In the genomic region with DNA sequence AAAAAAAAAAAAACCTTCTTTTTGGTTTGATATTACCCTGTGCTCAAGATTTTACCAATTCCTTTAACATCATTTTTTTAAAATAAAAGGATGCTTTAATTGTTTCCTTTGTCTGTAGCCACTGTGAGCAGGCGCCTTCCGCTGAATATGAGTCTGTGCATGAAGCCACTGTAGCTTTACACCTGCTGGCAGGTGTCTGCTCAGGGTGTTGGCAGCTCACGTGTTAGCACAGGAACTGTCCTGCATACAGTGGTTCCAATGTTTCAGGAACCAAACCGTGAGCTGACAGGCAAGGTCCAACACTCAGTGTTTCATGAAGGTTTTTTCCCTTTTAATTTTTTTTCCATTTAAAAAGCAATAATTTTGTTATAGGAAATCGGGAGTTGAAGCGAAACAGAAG, we compare ENCODE assay signal across 34 mouse cellular contexts.
"Had no signal": no experiment of that assay in that cellular context is flagged by ENCODE, and none has a peak within 500 bp of the region (broad histone marks: within the 10 kb centered on the region; RNA-seq: fewer than 3 reads in every experiment).

No protein-coding gene starts in this region.

- H3K4me3 ChIP-seq: heart, embryonic 12.5 days; heart, embryonic 13.5 days; heart, embryonic 15.5 days; hindbrain, embryonic 10.5 days; hindbrain, embryonic 12.5 days; hindbrain, embryonic 13.5 days; hindbrain, embryonic 15.5 days; intestine, embryonic 15.5 days; kidney, embryonic 15.5 days; layer of hippocampus, adult 2 months; left cerebral cortex, adult 2 months had no signal

- H3K4me1 ChIP-seq: heart, embryonic 12.5 days; heart, embryonic 13.5 days; heart, embryonic 15.5 days; hindbrain, embryonic 12.5 days; hindbrain, embryonic 15.5 days; intestine, embryonic 15.5 days; kidney, embryonic 15.5 days had no signal

- ATAC-seq: hindbrain, embryonic 16.5 days; hindbrain, postnatal 0 days; inflammation-experienced regulatory T-cells, adult 6 months; intestine, embryonic 15.5 days; intestine, embryonic 16.5 days; intestine, postnatal 0 days had no signal

- H3K36me3 ChIP-seq: heart, embryonic 12.5 days; heart, embryonic 13.5 days; heart, embryonic 15.5 days; hindbrain, embryonic 10.5 days; hindbrain, embryonic 12.5 days; hindbrain, embryonic 13.5 days; hindbrain, embryonic 15.5 days; intestine, embryonic 15.5 days; kidney, embryonic 15.5 days had no signal

- H3K27ac ChIP-seq: heart, embryonic 13.5 days; heart, embryonic 15.5 days; hindbrain, embryonic 10.5 days; hindbrain, embryonic 12.5 days; hindbrain, embryonic 13.5 days; hindbrain, embryonic 14.5 days; hindbrain, embryonic 15.5 days; hindbrain, postnatal 0 days; intestine, embryonic 15.5 days; kidney, embryonic 15.5 days; kidney, postnatal 0 days; layer of hippocampus, adult 2 months; left cerebral cortex, adult 2 months had no signal

- H3K4me2 ChIP-seq: heart, embryonic 12.5 days; heart, embryonic 13.5 days; heart, embryonic 15.5 days; hindbrain, embryonic 12.5 days; hindbrain, embryonic 13.5 days; hindbrain, embryonic 14.5 days; hindbrain, embryonic 15.5 days; intestine, embryonic 15.5 days; kidney, embryonic 15.5 days had no signal

- H3K27me3 ChIP-seq: heart, embryonic 12.5 days; heart, embryonic 13.5 days; heart, embryonic 15.5 days; hindbrain, embryonic 12.5 days; hindbrain, embryonic 13.5 days; hindbrain, embryonic 15.5 days; intestine, embryonic 15.5 days; kidney, embryonic 15.5 days had no signal

- H3K9ac ChIP-seq: heart, embryonic 12.5 days; heart, embryonic 13.5 days; heart, embryonic 15.5 days; hindbrain, embryonic 12.5 days; hindbrain, embryonic 13.5 days; hindbrain, embryonic 14.5 days; hindbrain, embryonic 15.5 days; intestine, embryonic 15.5 days; kidney, embryonic 15.5 days had no signal

- H3K9me3 ChIP-seq: heart, embryonic 12.5 days; heart, embryonic 13.5 days; heart, embryonic 15.5 days; hindbrain, embryonic 10.5 days; hindbrain, embryonic 12.5 days; hindbrain, embryonic 13.5 days; hindbrain, embryonic 15.5 days; intestine, embryonic 15.5 days; kidney, embryonic 15.5 days had no signal

- DNase-seq: heart, postnatal 10 days; heart, postnatal 14 days; heart, postnatal 36 days; heart, postnatal 4 days; kidney, adult 11 months; kidney, adult 18-20 months; kidney, adult 2 months; kidney, adult 8-10 months; kidney, adult 9 months; kidney, postnatal 10 days; kidney, postnatal 14 days; kidney, postnatal 25 days; kidney, postnatal 36 days; kidney, postnatal 4 days; layer of hippocampus, adult 9-11 months; layer of hippocampus, postnatal 36 days had no signal
